Mouse (Mus musculus) heart, postnatal 0 days (tissue): ENCODE measurements around the gene Slc13a5. TPM values are rescaled to one million over a fixed set of nuclear protein-coding genes. Genes with fewer than 3 reads are reported as not detected.
A peak's percentile ranks its signal among the peaks of the same experiment; 100 is the strongest.

Experiments
- ATAC-seq: fragments of 200-750 bp; cut with Nextera tagmentation; 2 replicates; pipeline ENCODE4 v1.8.0; 2017; ENCODE audit warnings: low read depth, moderate number of reproducible peaks, moderate library complexity; ENCODE audit not compliant: insufficient read depth
- DNase-seq: peaks from one replicate; pipeline ENCODE4 v3.0.0-alpha.2; 2016; ENCODE audit warnings: low spot score
- H3K27ac ChIP-seq: fragments of 300-500 bp; sonication (generic); 2 replicates; pipeline ENCODE4 v1.5.1; 2014; ENCODE audit warnings: low read depth, mild to moderate bottlenecking
- H3K27me3 ChIP-seq: fragments of 300-500 bp; sonication (generic); 2 replicates; pipeline ENCODE4 v1.6.1; 2014; ENCODE audit warnings: low read length, mixed read lengths; ENCODE audit not compliant: control insufficient read depth, insufficient read depth
- H3K36me3 ChIP-seq: fragments of 300-500 bp; sonication (generic); replicated peaks from 2 replicates; pipeline ENCODE4 v1.6.1; 2014; ENCODE audit warnings: low read length, mixed read lengths; ENCODE audit not compliant: control insufficient read depth, insufficient read depth
- H3K4me1 ChIP-seq: fragments of 300-500 bp; sonication (generic); 2 replicates; pipeline ENCODE4 v1.6.1; 2014; ENCODE audit warnings: antibody characterized with exemption; ENCODE audit not compliant: control insufficient read depth, insufficient read depth
- H3K4me2 ChIP-seq: fragments of 300-500 bp; sonication (generic); 2 replicates; pipeline ENCODE4 v1.6.1; 2014; ENCODE audit warnings: low read depth, mild to moderate bottlenecking, low read length, moderate library complexity
- H3K4me3 ChIP-seq: fragments of 300-500 bp; sonication (generic); 2 replicates; pipeline ENCODE4 v1.5.1; 2014; ENCODE audit warnings: low read depth, low read length
- H3K9ac ChIP-seq: fragments of 300-500 bp; sonication (generic); replicated peaks from 2 replicates; pipeline ENCODE4 v1.6.1; 2014; ENCODE audit warnings: low read depth, low read length, mixed read lengths
- H3K9me3 ChIP-seq: fragments of 300-500 bp; sonication (generic); replicated peaks from 2 replicates; pipeline ENCODE4 v1.6.1; 2016; ENCODE audit warnings: low read length; ENCODE audit not compliant: control insufficient read depth
- CTCF ChIP-seq: IDR thresholded peaks from 2 replicates; pipeline ENCODE4 v1.5.1; 2016; ENCODE audit warnings: antibody characterized with exemption, control low read depth, low read depth
- EP300 ChIP-seq: IDR thresholded peaks from 2 replicates; pipeline ENCODE4 v1.6.1; 2016; ENCODE audit warnings: antibody characterized with exemption, low read depth
- WGBS: fragments of 180-500 bp; shearing (Covaris S2); extraction: QIAGEN DNeasy Blood & Tissue Kit; methylation state at CpG from one replicate; pipeline ENCODE4 v1.1.7; 2014; 5-methylcytosine and 5-hydroxymethylcytosine counted together
- polyA plus RNA-seq: library from polyadenylated mRNA; unstranded; fragments of >200 nt; fragmentation: Nextera tagmentation; extraction: Ambion mirVana; gene quantifications from 2 replicates; pipeline ENCODE4 v1.2.1, GENCODE M21; 2015
- total RNA-seq: library from RNA; depleted of rRNA; stranded (reverse); fragments of >200 nt; gene quantifications from 2 replicates; pipeline ENCODE4 v1.2.3, GENCODE M21; 2014; ENCODE audit warnings: low replicate concordance

Gene Slc13a5
- total and polyA plus RNA-seq, 2 experiments from 2014 or later: not detected

DNA sequence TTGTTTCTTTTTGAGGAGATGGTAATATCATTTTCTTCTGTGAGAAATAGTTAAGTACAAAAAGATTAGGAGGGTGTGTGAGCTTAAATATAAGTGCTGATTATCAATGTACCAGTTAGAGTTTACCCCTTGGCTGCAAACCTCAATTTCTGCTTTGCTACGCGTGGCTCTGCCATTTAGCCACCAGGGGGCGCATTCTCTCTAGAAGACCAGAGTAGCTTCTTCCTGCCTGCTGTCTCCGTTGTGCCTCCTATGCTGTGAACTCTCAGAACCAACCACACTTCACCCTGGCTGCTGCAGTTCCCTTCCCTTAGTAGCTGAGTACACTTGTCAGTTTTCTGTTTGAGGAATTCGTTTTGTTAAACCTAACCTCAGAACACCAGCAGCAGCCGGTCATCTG lies 45.7 kb downstream of the Slc13a5 start:
- peak; percentile 61 for DNase-seq
- no peaks in the 10 kb centered on the region for H3K4me1 ChIP-seq
- no peak overlapping the region for H3K4me2 ChIP-seq
- no peak overlapping the region for H3K4me3 ChIP-seq
- peak; percentile 41; the same call in 1 of the 2 replicates for ATAC-seq
- no peaks in the 10 kb centered on the region for H3K27me3 ChIP-seq
- 13% methylated on average over 6 of the region's 6 CpGs for WGBS
- H3K36me3 ChIP-seq: no peaks in the 10 kb centered on the region; the same call in 1 of the 2 replicates
- TF ChIP-seq EP300 (no peak), CTCF (peak; percentile 84)
- no peak overlapping the region for H3K9ac ChIP-seq
- H3K9me3 ChIP-seq: no peaks in the 10 kb centered on the region
- H3K27ac ChIP-seq: no peak overlapping the region

GRCm38 (mm10) chr11:72217116-72217515 lies 49.9 kb downstream of the Slc13a5 start:
- H3K36me3 ChIP-seq: peaks cover under 1% of the 10 kb centered on the region; the same call in 1 of the 2 replicates
- DNase-seq (no peak), ATAC-seq (no peak)
- no peak overlapping the region for H3K9ac ChIP-seq
- H3K4me1 ChIP-seq: no peaks in the 10 kb centered on the region
- H3K9me3 ChIP-seq: no peaks in the 10 kb centered on the region
- H3K4me2 ChIP-seq: no peak overlapping the region
- WGBS: 73% methylated on average over 5 of the region's 5 CpGs
- H3K27ac ChIP-seq: no peak overlapping the region
- TF ChIP-seq CTCF (no peak), EP300 (no peak)
- no peak overlapping the region for H3K4me3 ChIP-seq
- H3K27me3 ChIP-seq: no peaks in the 10 kb centered on the region

DNA sequence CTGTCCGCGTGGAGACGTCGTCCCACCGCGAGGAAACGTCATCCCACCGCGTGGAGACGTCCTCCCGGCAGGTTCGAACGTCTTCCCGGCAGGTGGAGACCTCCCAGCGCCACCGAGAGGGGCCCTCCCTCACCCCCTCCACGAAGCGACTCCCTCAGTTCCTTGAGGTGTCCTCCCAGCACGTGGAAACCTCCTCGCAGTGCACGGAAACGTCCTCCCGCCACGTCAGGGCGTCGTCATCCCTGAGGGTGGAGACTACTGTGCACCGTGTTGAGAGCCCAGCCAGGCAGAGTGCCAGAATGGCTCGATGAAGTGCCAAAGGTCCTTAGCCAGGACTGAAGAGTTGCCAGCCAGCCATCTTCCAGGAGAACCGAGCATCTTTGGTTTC lies 51.6 kb downstream of the Slc13a5 start, which contains the start of gene Med31:
TSS of gene Med31 (minus strand) at position 183 of the 388 bp plus-strand sequence.
- H3K4me2 ChIP-seq: peak within 1 kb of the TSS; percentile 96
- peak within 1 kb of the TSS; percentile 79 for H3K9ac ChIP-seq
- no peaks in the 10 kb centered on the region for H3K9me3 ChIP-seq
- DNase-seq: peak; percentile 58
- peak within 1 kb of the TSS; percentile 78 for H3K27ac ChIP-seq
- ATAC-seq: peak; percentile 74
- TF ChIP-seq EP300 (no peak; the same call in 1 of the 2 replicates), CTCF (no peak)
- peaks cover 17% of the 10 kb centered on the region for H3K36me3 ChIP-seq
- no peaks in the 10 kb centered on the region for H3K4me1 ChIP-seq
- peak within 1 kb of the TSS; percentile 83 for H3K4me3 ChIP-seq
- under 1% methylated on average over 29 of the region's 29 CpGs for WGBS
- no peaks in the 10 kb centered on the region for H3K27me3 ChIP-seq

DNA sequence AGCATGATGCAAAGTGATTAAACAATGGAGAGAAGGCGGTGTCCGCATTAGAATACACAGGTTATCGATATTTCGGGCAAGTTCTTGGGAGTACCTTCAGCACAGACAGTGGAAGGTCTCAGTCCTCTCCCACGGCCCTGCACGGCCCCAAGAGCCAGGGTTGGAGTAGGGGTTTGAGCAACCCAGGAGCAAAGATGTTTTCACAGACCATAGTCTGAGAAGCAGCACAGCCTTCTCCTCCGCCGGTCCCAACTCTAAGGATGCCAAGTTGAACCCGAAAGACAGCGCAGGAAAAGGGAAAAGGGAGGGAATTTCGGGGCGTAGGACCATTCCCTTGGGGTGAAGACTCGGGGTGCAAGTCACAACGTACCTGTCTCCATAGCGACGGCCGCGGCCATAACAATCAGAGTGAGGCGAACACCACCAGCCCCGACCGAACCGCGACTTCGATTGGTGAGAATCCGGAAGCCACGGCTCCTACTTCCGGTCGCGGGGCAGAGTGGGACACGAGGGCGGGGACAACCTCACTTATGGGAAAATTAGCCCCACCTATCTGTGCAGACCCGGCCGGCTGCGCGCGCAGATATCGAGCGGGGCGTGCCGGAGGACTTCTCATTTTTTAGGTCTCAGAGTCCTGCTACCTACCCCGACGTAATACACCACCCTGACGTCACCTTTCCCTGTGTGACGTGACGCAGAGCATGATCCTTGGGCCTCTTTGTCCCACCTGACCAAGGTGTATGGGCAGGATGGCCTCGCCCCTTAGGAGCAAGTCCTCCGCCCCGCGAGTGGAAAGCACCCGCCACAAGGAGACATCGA lies 52.2 kb downstream of the Slc13a5 start:
- Histone ChIP-seq H3K27ac (peak overlapping the region; percentile 78), H3K36me3 (peaks cover 21% of the 10 kb centered on the region), H3K9ac (peak overlapping the region; percentile 79), H3K4me3 (peak overlapping the region; percentile 83), H3K4me2 (peak overlapping the region; percentile 96), H3K27me3 (no peaks in the 10 kb centered on the region), H3K9me3 (no peaks in the 10 kb centered on the region), H3K4me1 (no peaks in the 10 kb centered on the region)
- no peak for TF ChIP-seq CTCF
- no peak; the same call in 1 of the 2 replicates for TF ChIP-seq EP300
- DNase-seq: peak; percentile 94
- peak; percentile 97 for ATAC-seq
- under 1% methylated on average over 50 of the region's 51 CpGs for WGBS

DNA sequence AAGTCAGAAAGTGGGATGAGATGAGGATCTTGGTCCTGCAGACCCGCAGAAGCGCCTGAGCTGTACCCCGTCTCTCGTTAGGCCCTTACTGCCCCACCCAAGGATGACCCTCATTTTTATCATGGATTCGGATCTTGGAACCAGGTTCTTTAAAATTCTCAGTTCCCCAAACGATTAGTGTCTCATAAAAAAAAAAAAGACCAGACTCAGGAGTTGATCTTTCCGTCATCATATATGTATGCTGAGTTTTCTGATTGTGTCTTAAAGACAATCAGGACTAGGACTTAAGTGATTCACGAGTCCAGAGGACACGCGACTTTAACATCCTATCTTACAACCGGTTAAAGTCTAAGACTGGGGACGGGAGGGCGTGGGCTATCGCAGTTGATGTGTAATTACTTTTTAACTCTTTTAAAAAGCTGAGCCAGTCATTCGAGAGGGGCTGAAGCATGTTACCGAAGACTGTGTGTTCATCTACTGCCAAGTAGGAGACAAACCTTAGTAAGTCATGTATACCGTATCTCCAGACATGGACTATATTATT lies 59.1 kb downstream of the Slc13a5 start:
- peak overlapping the region; percentile 81 for H3K4me3 ChIP-seq
- H3K9ac ChIP-seq: peak overlapping the region; percentile 76
- DNase-seq (no peak), ATAC-seq (no peak)
- no peaks in the 10 kb centered on the region for H3K27me3 ChIP-seq
- H3K9me3 ChIP-seq: no peaks in the 10 kb centered on the region
- no peak for TF ChIP-seq CTCF
- WGBS: 10% methylated on average over 17 of the region's 17 CpGs
- peak overlapping the region; percentile 91 for H3K4me2 ChIP-seq
- H3K27ac ChIP-seq: peak overlapping the region; percentile 40
- H3K4me1 ChIP-seq: peaks cover 13% of the 10 kb centered on the region
- H3K36me3 ChIP-seq: peaks cover 25% of the 10 kb centered on the region
